Mouse (Mus musculus) E14TG2a.4 (cell line): ENCODE data around the gene Mrps27.

Source experiments
- CTCF ChIP-seq: conservative IDR thresholded peaks from 2 replicates; pipeline ENCODE4 v1.5.1; 2014; ENCODE audit warnings: low read length
- NANOG ChIP-seq: IDR thresholded peaks from 2 replicates; pipeline ENCODE4 v1.6.1; 2014; ENCODE audit warnings: borderline replicate concordance, low read length, mixed read lengths

GRCm38 (mm10) chr13:99440228-99440627 lies 95.6 kb downstream of the Mrps27 start:
- TF ChIP-seq CTCF (no peak), NANOG (no peak)
